Mouse (Mus musculus) limb, embryonic 13.5 days (tissue): Measurements from ENCODE around the gene Zfp42. TPM values are rescaled to one million over a fixed set of nuclear protein-coding genes. Genes with fewer than 3 reads are reported as not detected.
"Not testable (repeated sequence)": the region's sequence is repeated elsewhere in the genome, so short reads cannot be mapped to it uniquely, and the experiment has no call there.

Experiments used
- ATAC-seq: fragments of 200-750 bp; cut with Nextera tagmentation; 2 replicates; pipeline ENCODE4 v1.8.0; 2017; ENCODE audit warnings: low read depth, moderate number of reproducible peaks, moderate TSS enrichment; ENCODE audit not compliant: low FRiP score
- H3K27ac ChIP-seq: fragments of 300-500 bp; sonication (generic); 2 replicates; pipeline ENCODE4 v1.5.1; 2015; ENCODE audit warnings: inconsistent platforms, mild to moderate bottlenecking, moderate library complexity
- H3K27me3 ChIP-seq: fragments of 300-500 bp; sonication (generic); 2 replicates; pipeline ENCODE4 v1.6.1; 2015; ENCODE audit warnings: mild to moderate bottlenecking, inconsistent platforms
- H3K36me3 ChIP-seq: fragments of 300-500 bp; sonication (generic); 2 replicates; pipeline ENCODE4 v1.6.1; 2015; ENCODE audit warnings: inconsistent platforms, mild to moderate bottlenecking, moderate library complexity
- H3K4me1 ChIP-seq: fragments of 300-500 bp; sonication (generic); 2 replicates; pipeline ENCODE4 v1.6.1; 2015; ENCODE audit warnings: inconsistent platforms
- H3K4me2 ChIP-seq: fragments of 300-500 bp; sonication (generic); replicated peaks from 2 replicates; pipeline ENCODE4 v1.6.1; 2015; ENCODE audit warnings: inconsistent platforms, mild to moderate bottlenecking, moderate library complexity
- H3K4me3 ChIP-seq: fragments of 300-500 bp; sonication (generic); 2 replicates; pipeline ENCODE4 v1.5.1; 2015; ENCODE audit warnings: moderate library complexity, mild to moderate bottlenecking, inconsistent platforms
- H3K9ac ChIP-seq: fragments of 300-500 bp; sonication (generic); 2 replicates; pipeline ENCODE4 v1.6.1; 2015; ENCODE audit warnings: mild to moderate bottlenecking, inconsistent platforms
- H3K9me3 ChIP-seq: fragments of 300-500 bp; sonication (generic); 2 replicates; pipeline ENCODE4 v1.6.1; 2016; ENCODE audit warnings: inconsistent platforms
- WGBS: fragments of 180-500 bp; shearing (Covaris S2); methylation state at CpG from one replicate; pipeline ENCODE4 v1.1.7; 2015; 5-methylcytosine and 5-hydroxymethylcytosine counted together
- polyA plus RNA-seq: library from polyadenylated mRNA; unstranded; fragments of >200 nt; fragmentation: Nextera tagmentation; extraction: Ambion mirVana; gene quantifications from 2 replicates; pipeline ENCODE4 v1.2.1, GENCODE M21; 2015

The Zfp42 gene
- polyA plus RNA-seq: 0.23 and 0.24 TPM in 2 replicates

DNA sequence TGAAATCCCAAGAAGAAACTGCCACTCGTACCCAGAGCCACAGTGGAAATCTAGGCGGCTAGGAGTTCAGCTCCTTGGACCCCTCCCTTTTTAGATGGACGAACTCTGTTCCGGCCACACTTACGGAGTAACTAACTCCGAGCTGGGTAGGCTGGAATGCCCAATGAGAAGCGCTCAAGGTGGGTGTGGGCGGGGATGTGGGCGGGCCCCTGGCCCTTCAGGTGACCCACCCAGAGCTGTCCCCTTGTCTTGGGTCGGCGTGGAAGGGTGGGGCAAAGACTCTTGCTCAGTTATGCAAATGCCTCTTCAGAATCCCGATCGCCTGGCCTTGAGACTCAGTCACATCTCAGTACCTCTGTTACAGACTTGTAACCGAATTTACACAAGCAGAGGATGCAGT lies at the start of gene Zfp42:
Zfp42 (minus strand) TSS at position 85 of the 400 bp plus-strand sequence.
- WGBS: 46% methylated on average over 14 of the region's 14 CpGs
- H3K27me3 ChIP-seq: no peaks in the 10 kb centered on the region
- H3K27ac ChIP-seq: no peak within 1 kb of the TSS
- no peak within 1 kb of the TSS for H3K4me3 ChIP-seq
- H3K4me2 ChIP-seq: peak within 1 kb of the TSS; percentile 36
- H3K36me3 ChIP-seq: no peaks in the 10 kb centered on the region
- no peaks in the 10 kb centered on the region for H3K4me1 ChIP-seq
- ATAC-seq: no peak
- H3K9me3 ChIP-seq: peaks cover 8% of the 10 kb centered on the region
- H3K9ac ChIP-seq: no peak within 1 kb of the TSS

- no peak overlapping the region for H3K9ac ChIP-seq
- no peaks in the 10 kb centered on the region for H3K27me3 ChIP-seq
- no peak overlapping the region for H3K4me2 ChIP-seq
- 0 out of 2 replicates have a peak, but pooled peaks have one; percentile 32 for ATAC-seq
- H3K4me3 ChIP-seq: no peak overlapping the region
- H3K27ac ChIP-seq: no peak overlapping the region
- H3K36me3 ChIP-seq: no peaks in the 10 kb centered on the region
- no peaks in the 10 kb centered on the region for H3K9me3 ChIP-seq
- H3K4me1 ChIP-seq: no peaks in the 10 kb centered on the region
- 70% methylated on average over 12 of the region's 12 CpGs for WGBS
Measured at GRCm38 (mm10) chr8:43356069-43356770, 49.4 kb upstream of the Zfp42 start.

GRCm38 (mm10) chr8:43352241-43352640 lies 45.5 kb upstream of the Zfp42 start:
- H3K27ac ChIP-seq, ATAC-seq, H3K27me3 ChIP-seq, H3K4me2 ChIP-seq, H3K9ac ChIP-seq, H3K4me1 ChIP-seq, H3K36me3 ChIP-seq, H3K4me3 ChIP-seq, H3K9me3 ChIP-seq: not testable (repeated sequence)

- no peak for ATAC-seq
- no peaks in the 10 kb centered on the region for H3K4me1 ChIP-seq
- 84% methylated on average over 5 of the region's 5 CpGs for WGBS
Measured at GRCm38 (mm10) chr8:43338555-43338954, 31.8 kb upstream of the Zfp42 start.

GRCm38 (mm10) chr8:43333465-43333864 lies 26.7 kb upstream of the Zfp42 start:
- H3K4me1 ChIP-seq: no peaks in the 10 kb centered on the region
- no peak overlapping the region for H3K9ac ChIP-seq
- H3K9me3 ChIP-seq: no peaks in the 10 kb centered on the region
- 57% methylated on average over 4 of the region's 4 CpGs for WGBS
- no peaks in the 10 kb centered on the region for H3K27me3 ChIP-seq
- ATAC-seq: no peak
- no peak overlapping the region for H3K27ac ChIP-seq
- H3K4me3 ChIP-seq: no peak overlapping the region
- no peak overlapping the region for H3K4me2 ChIP-seq
- H3K36me3 ChIP-seq: no peaks in the 10 kb centered on the region

More at GRCm38 (mm10) chr8:43338555-43338954, 31.8 kb upstream of the Zfp42 start:
- no peaks in the 10 kb centered on the region for H3K27me3 ChIP-seq
- no peaks in the 10 kb centered on the region for H3K36me3 ChIP-seq
- no peak overlapping the region for H3K4me2 ChIP-seq
- no peak overlapping the region for H3K9ac ChIP-seq
- H3K4me3 ChIP-seq: no peak overlapping the region
- no peaks in the 10 kb centered on the region for H3K9me3 ChIP-seq
- no peak overlapping the region for H3K27ac ChIP-seq

- H3K36me3 ChIP-seq: no peaks in the 10 kb centered on the region
- no peaks in the 10 kb centered on the region for H3K4me1 ChIP-seq
- no peaks in the 10 kb centered on the region for H3K27me3 ChIP-seq
- H3K9ac ChIP-seq: no peak overlapping the region
- ATAC-seq: no peak
- WGBS: 91% methylated on average over 7 of the region's 7 CpGs
- H3K4me3 ChIP-seq: no peak overlapping the region
- no peak overlapping the region for H3K4me2 ChIP-seq
- no peak overlapping the region for H3K27ac ChIP-seq
- no peaks in the 10 kb centered on the region for H3K9me3 ChIP-seq
Measured at GRCm38 (mm10) chr8:43331657-43332056, 24.9 kb upstream of the Zfp42 start.

- WGBS: 93% methylated on average over 21 of the region's 21 CpGs
- 0 out of 2 replicates have a peak, but pooled peaks cover 4% of the 10 kb centered on the region for H3K9me3 ChIP-seq
- no peak for ATAC-seq
- no peaks in the 10 kb centered on the region for H3K4me1 ChIP-seq
- H3K4me2 ChIP-seq: no peak overlapping the region
- no peaks in the 10 kb centered on the region for H3K36me3 ChIP-seq
- H3K27ac ChIP-seq: no peak overlapping the region
- no peaks in the 10 kb centered on the region for H3K27me3 ChIP-seq
- no peak overlapping the region for H3K9ac ChIP-seq
- no peak overlapping the region for H3K4me3 ChIP-seq
Measured at GRCm38 (mm10) chr8:43329913-43330705, 23.3 kb upstream of the Zfp42 start.

GRCm38 (mm10) chr8:43328666-43329065 lies 21.9 kb upstream of the Zfp42 start:
- 82% methylated on average over 10 of the region's 10 CpGs for WGBS
- H3K4me2 ChIP-seq: no peak overlapping the region
- 0 out of 2 replicates have a peak, but pooled peaks cover 4% of the 10 kb centered on the region for H3K9me3 ChIP-seq
- H3K27ac ChIP-seq: no peak overlapping the region
- no peak for ATAC-seq
- H3K9ac ChIP-seq: no peak overlapping the region
- no peak overlapping the region for H3K4me3 ChIP-seq
- H3K27me3 ChIP-seq: no peaks in the 10 kb centered on the region
- no peaks in the 10 kb centered on the region for H3K4me1 ChIP-seq
- no peaks in the 10 kb centered on the region for H3K36me3 ChIP-seq

DNA sequence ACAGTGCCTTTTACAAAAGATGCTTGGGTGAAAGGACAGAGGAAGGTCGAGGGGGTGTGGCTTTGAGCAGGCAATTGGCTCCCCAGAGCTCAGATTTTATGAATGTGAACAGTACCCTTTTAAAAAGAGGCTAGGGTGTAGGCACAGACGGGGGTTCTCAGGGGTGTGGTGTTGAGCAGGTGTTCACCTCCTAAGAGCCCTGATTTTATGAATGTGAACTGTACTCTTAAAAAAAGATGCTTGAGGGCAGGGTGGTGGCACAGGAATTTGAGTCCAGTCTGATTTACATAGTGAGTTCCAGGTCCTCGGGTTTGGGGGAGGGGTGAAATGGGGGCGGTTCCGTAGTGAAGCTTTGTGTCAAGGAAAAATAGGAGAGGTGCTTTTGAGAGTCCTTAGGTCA lies 14.0 kb upstream of the Zfp42 start:
- ATAC-seq: no peak
- Histone ChIP-seq H3K4me1 (no peaks in the 10 kb centered on the region), H3K27ac (no peak overlapping the region), H3K4me2 (no peak overlapping the region), H3K9me3 (0 out of 2 replicates have a peak, but pooled peaks cover 3% of the 10 kb centered on the region), H3K4me3 (no peak overlapping the region), H3K9ac (no peak overlapping the region), H3K36me3 (no peaks in the 10 kb centered on the region), H3K27me3 (no peaks in the 10 kb centered on the region)
- WGBS: 78% methylated on average over 5 of the region's 5 CpGs

DNA sequence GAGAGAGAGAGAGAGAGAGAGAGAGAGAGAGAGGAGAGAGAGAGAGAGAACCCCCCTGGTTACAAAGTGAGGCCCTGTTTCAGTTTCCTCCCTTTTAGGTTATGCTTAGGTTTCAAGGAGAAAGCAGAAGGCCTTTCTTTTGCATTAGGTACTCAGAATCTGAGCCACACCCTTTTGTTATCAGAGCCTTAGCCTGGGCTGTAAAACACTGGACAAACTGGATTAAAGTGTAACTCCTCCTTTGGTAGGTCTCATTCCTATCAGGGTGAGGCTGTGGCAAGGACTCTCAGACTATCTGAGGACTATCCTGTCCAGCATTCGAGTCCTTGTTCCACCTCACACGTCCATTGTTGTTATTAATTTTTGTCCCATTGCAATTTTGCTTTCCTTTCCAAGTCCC lies 1.4 kb upstream of the Zfp42 start:
- WGBS: 94% methylated on average over 2 of the region's 2 CpGs
- no peak for ATAC-seq
- Histone ChIP-seq H3K9me3 (peaks cover 8% of the 10 kb centered on the region), H3K36me3 (no peaks in the 10 kb centered on the region), H3K4me2 (no peak overlapping the region), H3K4me1 (no peaks in the 10 kb centered on the region), H3K4me3 (no peak overlapping the region), H3K27me3 (no peaks in the 10 kb centered on the region), H3K27ac (no peak overlapping the region), H3K9ac (no peak overlapping the region)

DNA sequence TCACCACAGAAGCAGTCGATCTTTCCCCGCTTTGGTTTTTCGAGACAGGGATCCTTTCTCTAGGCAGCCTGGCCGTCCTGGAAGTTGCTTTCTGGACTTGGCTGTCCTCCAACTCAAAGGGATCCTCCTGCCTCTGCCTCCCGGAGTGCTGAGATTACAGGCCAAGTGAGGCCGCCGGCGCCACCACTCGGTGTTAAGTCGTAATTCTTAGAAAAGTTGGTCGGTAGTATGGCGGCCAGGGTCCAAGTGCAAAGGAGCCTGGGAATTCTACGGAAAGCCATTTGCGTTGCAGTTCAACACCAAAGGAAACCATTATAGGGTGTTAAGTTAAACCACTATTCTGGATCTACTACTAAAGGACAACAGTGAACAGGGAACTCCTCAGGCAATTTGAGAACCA lies 1.1 kb downstream of the Zfp42 start:
- Histone ChIP-seq H3K4me1 (no peaks in the 10 kb centered on the region), H3K27me3 (no peaks in the 10 kb centered on the region), H3K4me2 (no peak overlapping the region), H3K36me3 (no peaks in the 10 kb centered on the region), H3K27ac (no peak overlapping the region), H3K9ac (no peak overlapping the region), H3K9me3 (peaks cover 8% of the 10 kb centered on the region), H3K4me3 (no peak overlapping the region)
- WGBS: 97% methylated on average over 14 of the region's 14 CpGs
- no peak for ATAC-seq

GRCm38 (mm10) chr8:43299796-43300195 lies 7.0 kb downstream of the Zfp42 start:
- Histone ChIP-seq H3K27ac (no peak overlapping the region), H3K36me3 (no peaks in the 10 kb centered on the region), H3K4me2 (no peak overlapping the region), H3K9me3 (no peaks in the 10 kb centered on the region; the same call in 1 of the 2 replicates), H3K9ac (no peak overlapping the region), H3K4me1 (no peaks in the 10 kb centered on the region), H3K4me3 (no peak overlapping the region), H3K27me3 (0 out of 2 replicates have a peak, but pooled peaks cover 4% of the 10 kb centered on the region)
- 51% methylated on average over 5 of the region's 5 CpGs for WGBS
- ATAC-seq: no peak
